Mouse (Mus musculus): Measurements from ENCODE around the gene Tgm6. TPM values are rescaled to one million over a fixed set of nuclear protein-coding genes. Genes with fewer than 3 reads are reported as not detected.

Tgm6 gene
- polyA plus RNA-seq, 2 experiments from 2014 or later = not detected

DNA sequence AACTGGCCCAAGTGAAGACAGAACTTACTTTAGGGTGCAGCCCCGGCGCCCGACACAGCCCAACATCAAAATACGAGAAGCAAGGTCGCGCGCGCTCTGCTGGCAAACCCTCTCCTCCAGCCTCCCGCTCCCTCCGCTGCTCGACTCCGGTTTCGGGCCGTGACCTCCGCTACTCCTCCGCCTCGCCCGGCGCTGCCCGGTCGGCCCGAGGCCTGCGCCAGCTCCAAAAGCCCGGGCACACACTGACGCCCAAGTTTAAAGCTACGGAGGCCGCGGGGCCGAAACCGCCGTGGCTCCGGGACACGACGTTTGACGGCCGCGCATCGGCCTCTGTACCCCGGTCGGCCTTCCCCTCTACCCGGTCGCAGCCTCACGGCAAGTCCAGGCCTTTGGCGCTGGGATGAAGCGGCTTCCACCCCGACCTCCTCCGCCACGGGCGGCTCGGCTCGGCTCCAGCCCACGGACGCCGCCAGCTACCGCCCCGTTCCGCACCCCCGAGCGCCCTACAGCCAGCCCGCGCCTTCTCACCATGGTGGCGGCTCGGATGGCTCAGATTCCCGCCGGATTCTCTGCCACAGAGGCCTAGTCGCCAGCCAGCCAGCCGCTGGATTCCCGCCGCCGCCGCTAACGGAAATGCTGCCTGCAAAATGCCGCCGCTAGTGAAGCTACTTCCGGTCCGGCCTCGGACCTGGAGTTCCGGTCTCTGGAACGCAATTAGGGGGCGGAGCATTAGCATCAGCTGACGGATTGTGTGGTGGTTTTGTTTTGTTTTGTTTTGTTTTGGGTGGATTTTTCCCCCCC, 66.7 kb downstream of the Tgm6 start, which contains the start of gene Snrpb:
Snrpb (minus strand) TSS at position 698 of the 801 bp plus-strand sequence.
- peak; percentile 86 for ATAC-seq

DNA sequence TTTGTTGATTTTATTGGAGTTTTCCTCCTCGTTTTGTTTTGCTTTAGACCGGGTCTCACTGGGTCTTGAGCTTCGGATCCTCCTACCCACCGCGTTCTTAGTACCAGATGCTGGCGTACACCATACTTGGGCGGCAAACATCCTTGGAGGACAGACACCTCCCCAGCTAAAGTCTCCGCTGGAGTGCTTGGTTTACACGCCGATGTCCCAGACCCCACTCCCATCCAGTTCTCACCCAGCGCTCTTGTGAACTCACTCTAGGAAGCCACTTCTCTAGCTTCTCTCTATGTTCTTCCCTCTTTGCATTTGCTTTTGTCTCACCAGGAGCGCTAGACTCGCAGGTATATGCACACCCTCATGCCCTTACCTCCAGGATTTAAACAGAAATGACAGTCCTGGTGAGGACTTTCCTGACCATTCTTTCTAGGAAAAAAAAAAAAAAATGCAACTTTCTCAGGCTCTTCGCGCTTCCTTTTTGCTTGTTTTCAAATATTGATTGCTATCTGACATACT, 67.3 kb downstream of the Tgm6 start:
- peak; percentile 51 for ATAC-seq

DNA sequence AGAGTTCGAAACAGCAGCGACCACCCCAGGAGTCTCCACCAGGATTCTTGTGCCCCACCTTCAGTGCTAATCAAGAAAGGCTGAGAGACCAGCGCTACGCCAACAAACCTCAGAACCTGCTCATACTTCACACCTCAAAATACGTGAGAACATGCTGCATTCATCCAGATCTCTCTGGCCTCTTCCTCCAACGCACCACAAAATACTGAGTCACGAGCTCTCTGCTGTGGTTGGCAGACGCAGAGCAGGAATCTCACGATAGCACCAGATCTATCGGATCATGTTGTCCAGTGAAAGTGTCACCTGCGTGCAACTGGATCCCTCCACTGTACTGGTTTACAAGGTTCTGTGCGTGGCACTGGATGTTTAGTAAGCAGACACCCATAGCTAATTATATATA, 76.2 kb downstream of the Tgm6 start:
- ATAC-seq = no peak

DNA sequence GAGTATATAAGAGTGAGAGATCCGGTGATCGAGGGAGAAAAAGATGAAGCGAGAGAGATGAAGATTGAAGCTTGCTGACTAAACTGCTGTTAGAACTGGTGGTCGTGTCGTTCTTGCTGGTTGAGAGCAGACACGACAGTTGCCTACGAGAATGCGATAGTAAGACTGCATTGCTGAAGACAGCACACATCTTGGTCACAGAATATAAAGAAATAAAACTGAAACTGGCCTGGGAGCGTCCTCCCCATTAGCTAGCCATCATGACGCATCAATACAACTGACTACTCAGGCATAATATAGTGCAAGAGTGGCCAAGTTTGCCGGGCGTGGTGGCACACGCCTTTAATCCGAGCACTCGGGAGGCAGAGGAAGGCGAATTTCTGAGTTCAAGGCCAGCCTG, 82.7 kb downstream of the Tgm6 start, which contains the start of gene Tmc2:
Tmc2 (plus strand) TSS at position 301 of the 400 bp plus-strand sequence.
- ATAC-seq = no peak

DNA sequence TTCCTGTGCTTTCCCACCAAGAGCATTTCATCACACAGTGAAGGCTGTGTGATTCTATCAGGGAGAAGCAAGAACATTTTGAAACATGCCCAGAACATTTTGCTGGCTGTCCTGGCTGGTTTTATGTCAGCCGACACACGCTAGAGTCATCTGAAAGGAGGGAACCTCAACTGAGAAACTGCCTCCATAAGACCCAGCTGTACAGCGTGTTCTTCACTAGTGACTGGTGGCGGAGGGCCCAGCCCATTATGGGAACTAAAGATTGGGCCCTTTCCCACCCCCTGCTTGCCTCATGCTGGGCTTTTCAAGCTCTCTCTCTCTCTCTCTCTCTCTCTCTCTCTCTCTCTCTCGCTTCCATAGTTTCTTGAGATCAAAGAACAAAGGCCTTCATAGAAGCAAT, 88.7 kb downstream of the Tgm6 start:
- ATAC-seq = no peak

Other genes starting within 250 kb of the Tgm6 start
- not detected for gene Tgm3, start 100.1 kb upstream of the Tgm6 start, polyA plus RNA-seq (2017; shearing (Covaris generic))
- gene Snrpb, start 67.0 kb downstream of the Tgm6 start, polyA plus RNA-seq (2017; shearing (Covaris generic)) = 100 to 1,000 TPM; 292 to 325 TPM
- gene Tmc2, start 82.8 kb downstream of the Tgm6 start, polyA plus RNA-seq (2017; shearing (Covaris generic)) = not detected
- 100 to 1,000 TPM; 390 to 407 TPM for gene Nop56, start 162.0 kb downstream of the Tgm6 start, polyA plus RNA-seq (2017; shearing (Covaris generic))
- 100 to 1,000 TPM; 142 to 200 TPM for gene Idh3b, start 172.1 kb downstream of the Tgm6 start, polyA plus RNA-seq (2017; shearing (Covaris generic))
- gene Ebf4, start 182.8 kb downstream of the Tgm6 start, polyA plus RNA-seq (2017; shearing (Covaris generic)) = not detected